Mouse (Mus musculus) C2C12 (cell line): ENCODE measurements at regions not wholly inside any gene's neighbourhood (a gene's known extent, or its start where the extent isn't known, plus 50 kb on each side); places are given as distances from the start of the nearest gene placed in this dataset.
A peak's percentile ranks its signal among the peaks of the same experiment; 100 is the strongest.

Source experiments
- H3K27me3 ChIP-seq: one replicate; pipeline ENCODE4 v1.6.1; 2011; ENCODE audit not compliant: control insufficient read depth, insufficient read depth, insufficient read length
- H3K36me3 ChIP-seq: one replicate; pipeline ENCODE4 v1.6.1; 2011; ENCODE audit not compliant: control insufficient read depth, insufficient read depth
- H3K4me3 ChIP-seq: one replicate; pipeline ENCODE4 v1.5.1; 2011; ENCODE audit warnings: mild to moderate bottlenecking, control low read depth; ENCODE audit not compliant: poor library complexity, insufficient read depth, severe bottlenecking
- H3K79me2 ChIP-seq: one replicate; pipeline ENCODE4 v1.6.1; 2011; ENCODE audit not compliant: control insufficient read depth, insufficient read depth
- H3K79me3 ChIP-seq: one replicate; pipeline ENCODE4 v1.6.1; 2011; ENCODE audit warnings: low read depth, control low read depth
- H3ac ChIP-seq: one replicate; pipeline ENCODE3; 2011; ENCODE audit warnings: low read depth; ENCODE audit not compliant: control insufficient read depth, insufficient read length
- CEBPB ChIP-seq: IDR thresholded peaks from one replicate; pipeline ENCODE4 v1.6.1; 2011; ENCODE audit warnings: low read depth, mild to moderate bottlenecking, control low read depth, moderate library complexity
- CTCF ChIP-seq: IDR thresholded peaks from one replicate; pipeline ENCODE4 v1.5.1; 2011; ENCODE audit not compliant: control insufficient read depth, insufficient read depth, insufficient read length
- FOSL1 ChIP-seq: IDR thresholded peaks from one replicate; pipeline ENCODE4 v1.8.0; 2011; ENCODE audit warnings: mild to moderate bottlenecking, low read length; ENCODE audit not compliant: poor library complexity, insufficient read depth, severe bottlenecking
- MAX ChIP-seq: IDR thresholded peaks from one replicate; pipeline ENCODE4 v1.6.1; 2011; ENCODE audit warnings: mild to moderate bottlenecking, control low read depth
- MYOD1 ChIP-seq: IDR thresholded peaks from one replicate; pipeline ENCODE4 v1.6.1; 2011; ENCODE audit warnings: low read depth; ENCODE audit not compliant: control insufficient read depth, insufficient read length
- MYOG ChIP-seq: IDR thresholded peaks from one replicate; pipeline ENCODE4 v1.6.1; 2011; ENCODE audit not compliant: control insufficient read depth, insufficient read length; ENCODE audit errors: extremely low read depth

- Histone ChIP-seq H3K36me3 (no peaks in the 10 kb centered on the region), H3ac (no peak overlapping the region), H3K79me3 (no peaks in the 10 kb centered on the region), H3K4me3 (no peak overlapping the region), H3K27me3 (no peaks in the 10 kb centered on the region), H3K79me2 (no peaks in the 10 kb centered on the region)
- no peak for TF ChIP-seq MYOG
Measured at GRCm38 (mm10) chr15:64511176-64511575, 306.3 kb upstream of the Gm21798 start.

DNA sequence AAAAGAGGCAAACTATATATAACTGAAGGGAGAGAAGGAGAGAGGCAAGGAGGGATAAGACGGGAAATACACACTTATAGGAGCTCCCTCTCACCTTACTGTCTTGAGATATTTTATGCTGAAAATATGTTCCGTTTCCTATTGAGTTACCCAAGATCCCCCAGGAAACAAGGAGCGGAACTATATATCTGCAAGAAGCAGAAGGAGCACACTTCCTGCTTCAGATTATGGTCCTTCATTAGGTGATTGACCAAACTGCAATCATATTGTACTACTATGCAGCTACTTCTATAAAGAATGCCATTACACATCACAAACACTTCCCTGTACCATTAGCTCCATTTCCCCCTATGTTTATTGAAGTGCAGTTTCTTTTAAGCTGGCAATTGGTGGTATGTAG is 304.9 kb upstream of the Gm21798 start:
- Histone ChIP-seq H3K79me3 (no peaks in the 10 kb centered on the region), H3K27me3 (no peaks in the 10 kb centered on the region), H3K36me3 (no peaks in the 10 kb centered on the region), H3K79me2 (no peaks in the 10 kb centered on the region), H3K4me3 (no peak overlapping the region), H3ac (no peak overlapping the region)
- no peak for TF ChIP-seq MYOG
- TF ChIP-seq CTCF = no peak
- TF ChIP-seq MAX = no peak
- no peak for TF ChIP-seq MYOD1

DNA sequence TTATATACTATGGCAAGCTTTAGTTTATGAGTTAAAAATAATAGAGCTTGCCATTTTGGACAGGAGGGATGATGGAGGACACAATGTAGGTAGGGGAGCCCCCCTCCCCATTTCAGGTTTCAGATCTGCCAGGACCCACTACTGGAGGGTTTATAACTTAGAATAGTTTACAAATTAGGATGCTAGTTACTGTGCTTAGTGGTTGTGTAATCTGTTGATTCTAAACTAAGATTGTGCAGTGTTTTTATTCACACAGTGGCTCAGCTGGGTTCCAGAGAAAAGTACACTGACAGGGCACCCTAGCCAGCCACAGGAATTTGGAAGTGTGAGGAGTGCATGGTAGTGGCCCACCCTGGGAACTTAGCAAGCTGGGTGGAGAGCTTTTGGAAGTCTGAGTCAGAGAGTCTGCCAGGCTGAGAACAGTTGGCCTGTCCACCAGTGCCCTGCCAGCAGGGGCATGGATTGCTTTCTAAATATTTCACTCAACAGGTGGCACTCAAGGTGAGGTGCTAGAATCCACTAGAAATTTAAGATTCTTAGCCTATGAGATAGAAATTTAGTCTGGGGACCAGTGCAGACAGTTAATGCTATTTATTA is 303.9 kb upstream of the Gm21798 start:
- H3K36me3 ChIP-seq = no peaks in the 10 kb centered on the region
- no peak overlapping the region for H3K4me3 ChIP-seq
- no peaks in the 10 kb centered on the region for H3K79me2 ChIP-seq
- no peak overlapping the region for H3ac ChIP-seq
- H3K27me3 ChIP-seq = no peaks in the 10 kb centered on the region
- no peak for TF ChIP-seq MAX
- no peak for TF ChIP-seq CTCF
- TF ChIP-seq CEBPB = peak; percentile 78
- no peak for TF ChIP-seq MYOD1
- peak; percentile 1 for TF ChIP-seq FOSL1
- no peak for TF ChIP-seq MYOG
- no peaks in the 10 kb centered on the region for H3K79me3 ChIP-seq

DNA sequence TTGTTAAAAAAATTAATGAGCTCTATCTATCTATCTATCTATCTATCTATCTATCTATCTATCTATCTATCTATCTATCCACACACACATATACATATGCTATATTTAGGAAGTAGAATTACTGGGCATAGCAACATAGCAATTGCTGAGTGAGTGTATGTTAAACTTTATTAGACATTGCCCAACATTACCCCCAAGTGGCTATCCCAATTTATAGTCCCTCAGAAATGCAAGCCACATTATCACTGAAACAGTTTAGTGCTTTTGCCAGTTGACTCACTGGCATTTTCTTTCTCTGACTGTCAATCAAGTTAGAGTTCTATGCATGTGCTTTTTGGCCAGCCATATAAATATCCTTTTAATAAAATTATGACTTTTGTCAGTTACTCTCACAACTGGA is 302.3 kb upstream of the Gm21798 start:
- no peak overlapping the region for H3K4me3 ChIP-seq
- H3K27me3 ChIP-seq = no peaks in the 10 kb centered on the region
- no peaks in the 10 kb centered on the region for H3K36me3 ChIP-seq
- no peak overlapping the region for H3ac ChIP-seq
- H3K79me2 ChIP-seq = no peaks in the 10 kb centered on the region
- no peaks in the 10 kb centered on the region for H3K79me3 ChIP-seq
- TF ChIP-seq CEBPB (peak; percentile 85), MAX (no peak)

GRCm38 (mm10) chr15:64519207-64519628 is 298.3 kb upstream of the Gm21798 start:
- Histone ChIP-seq H3K27me3 (no peaks in the 10 kb centered on the region), H3K79me2 (no peaks in the 10 kb centered on the region), H3ac (no peak overlapping the region), H3K4me3 (no peak overlapping the region), H3K36me3 (no peaks in the 10 kb centered on the region), H3K79me3 (no peaks in the 10 kb centered on the region)
- TF ChIP-seq MYOD1 = no peak
- peak; percentile 77 for TF ChIP-seq FOSL1
- peak; percentile 59 for TF ChIP-seq MAX

DNA sequence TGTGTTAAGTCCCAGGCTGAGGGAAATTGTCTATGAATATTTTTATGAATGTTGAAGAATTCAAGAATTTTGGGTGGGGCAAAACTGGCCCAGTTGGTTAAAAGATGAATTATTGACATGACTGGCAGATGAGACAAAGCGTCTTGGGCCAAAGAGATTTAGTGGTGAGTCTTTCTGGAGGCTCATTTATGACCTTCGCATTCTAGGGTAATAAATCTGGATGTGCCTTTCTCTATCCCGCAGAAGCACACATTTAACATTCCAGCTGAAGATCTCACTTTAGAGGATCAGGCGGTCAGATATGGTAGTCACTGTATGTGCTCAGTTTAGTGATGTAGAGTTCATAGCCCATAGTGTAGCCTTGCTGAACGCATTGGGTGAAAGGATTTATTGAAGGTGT is 296.9 kb upstream of the Gm21798 start:
- TF ChIP-seq MAX (peak; percentile 74), FOSL1 (peak; percentile 92), MYOD1 (peak; percentile 25), CEBPB (no peak)
- no peaks in the 10 kb centered on the region for H3K79me3 ChIP-seq
- no peak overlapping the region for H3ac ChIP-seq
- no peak overlapping the region for H3K4me3 ChIP-seq
- H3K36me3 ChIP-seq = no peaks in the 10 kb centered on the region
- no peaks in the 10 kb centered on the region for H3K79me2 ChIP-seq
- no peaks in the 10 kb centered on the region for H3K27me3 ChIP-seq
